Mouse (Mus musculus): ENCODE results near the gene Usp30. TPM values are rescaled to one million over a fixed set of nuclear protein-coding genes. Genes with fewer than 3 reads are reported as not detected.

Gene Usp30
- polyA plus RNA-seq, 1 experiment from 2014 or later, result 9.9 TPM

GRCm38 (mm10) chr5:114072262-114072661 lies 7.0 kb downstream of the Usp30 start:
- Histone ChIP-seq H3K4me3 (no peak overlapping the region), H3K27ac (no peak overlapping the region), H3K27me3 (ENCODE audit: insufficient read depth, poor library complexity, severe bottlenecking) (no peaks in the 10 kb centered on the region), H3K4me1 (no peaks in the 10 kb centered on the region), H3K9me3 (no peaks in the 10 kb centered on the region), H3K36me3 (no peaks in the 10 kb centered on the region)
- DNase-seq (ENCODE audit: low spot score), result no peak
- WGBS, result 53% methylated on average over 2 of the region's 2 CpGs

- DNase-seq (ENCODE audit: low spot score), result no peak
- H3K4me1 ChIP-seq, result no peaks in the 10 kb centered on the region
- WGBS, result 63% methylated on average over 8 of the region's 8 CpGs
- H3K9me3 ChIP-seq, result no peaks in the 10 kb centered on the region
- no peaks in the 10 kb centered on the region for H3K27me3 ChIP-seq (ENCODE audit: insufficient read depth, poor library complexity, severe bottlenecking)
- H3K27ac ChIP-seq, result no peak overlapping the region
- H3K4me3 ChIP-seq, result no peak overlapping the region
- H3K36me3 ChIP-seq, result no peaks in the 10 kb centered on the region
Measured at GRCm38 (mm10) chr5:114077009-114077408, 11.7 kb downstream of the Usp30 start.

GRCm38 (mm10) chr5:114085501-114085900 lies 20.2 kb downstream of the Usp30 start:
- Histone ChIP-seq H3K9me3 (no peaks in the 10 kb centered on the region), H3K27me3 (ENCODE audit: insufficient read depth, poor library complexity, severe bottlenecking) (peaks cover 4% of the 10 kb centered on the region; the same call in 1 of the 2 replicates), H3K4me1 (no peaks in the 10 kb centered on the region), H3K4me3 (no peak overlapping the region), H3K36me3 (no peaks in the 10 kb centered on the region), H3K27ac (no peak overlapping the region)
- WGBS, result 59% methylated on average over 14 of the region's 14 CpGs
- DNase-seq (ENCODE audit: low spot score), result no peak

GRCm38 (mm10) chr5:114087875-114088480 lies 22.7 kb downstream of the Usp30 start:
- Histone ChIP-seq H3K27me3 (ENCODE audit: insufficient read depth, poor library complexity, severe bottlenecking) (peaks cover 21% of the 10 kb centered on the region), H3K4me3 (no peak overlapping the region), H3K9me3 (no peaks in the 10 kb centered on the region), H3K4me1 (peaks cover 7% of the 10 kb centered on the region), H3K36me3 (no peaks in the 10 kb centered on the region), H3K27ac (no peak overlapping the region)
- 73% methylated on average over 12 of the region's 12 CpGs for WGBS
- DNase-seq (ENCODE audit: low spot score), result no peak

- Histone ChIP-seq H3K9me3 (no peaks in the 10 kb centered on the region), H3K27ac (no peak overlapping the region), H3K4me1 (peaks cover 7% of the 10 kb centered on the region), H3K4me3 (no peak overlapping the region), H3K36me3 (no peaks in the 10 kb centered on the region), H3K27me3 (ENCODE audit: insufficient read depth, poor library complexity, severe bottlenecking) (peaks cover 21% of the 10 kb centered on the region)
- WGBS, result 24% methylated on average over 7 of the region's 7 CpGs
- no peak for DNase-seq (ENCODE audit: low spot score)
Measured at GRCm38 (mm10) chr5:114090421-114091013, 25.3 kb downstream of the Usp30 start.

GRCm38 (mm10) chr5:114091057-114091807 lies 26.0 kb downstream of the Usp30 start, which contains the start of gene Svop:
Svop (minus strand) TSS chr5:114091570.
- no peaks in the 10 kb centered on the region for H3K9me3 ChIP-seq
- peaks cover 21% of the 10 kb centered on the region for H3K27me3 ChIP-seq (ENCODE audit: insufficient read depth, poor library complexity, severe bottlenecking)
- H3K4me1 ChIP-seq, result peaks cover 7% of the 10 kb centered on the region
- no peaks in the 10 kb centered on the region for H3K36me3 ChIP-seq
- peak within 1 kb of the TSS; percentile 51 for H3K4me3 ChIP-seq
- H3K27ac ChIP-seq, result no peak within 1 kb of the TSS
- peak; percentile 90 for DNase-seq (ENCODE audit: low spot score)
- WGBS, result 2% methylated on average over 40 of the region's 40 CpGs

GRCm38 (mm10) chr5:114099709-114100389 lies 34.6 kb downstream of the Usp30 start:
- H3K4me3 ChIP-seq, result peak overlapping the region; percentile 94
- no peaks in the 10 kb centered on the region for H3K27me3 ChIP-seq (ENCODE audit: insufficient read depth, poor library complexity, severe bottlenecking)
- H3K9me3 ChIP-seq, result no peaks in the 10 kb centered on the region
- WGBS, result 7% methylated on average over 37 of the region's 37 CpGs
- peaks cover 15% of the 10 kb centered on the region for H3K4me1 ChIP-seq
- peak; percentile 92 for DNase-seq (ENCODE audit: low spot score)
- H3K27ac ChIP-seq, result peak overlapping the region; percentile 91
- H3K36me3 ChIP-seq, result peaks cover 20% of the 10 kb centered on the region

GRCm38 (mm10) chr5:114100390-114101099 lies 35.3 kb downstream of the Usp30 start:
- H3K4me1 ChIP-seq, result peaks cover 19% of the 10 kb centered on the region
- WGBS, result 3% methylated on average over 51 of the region's 64 CpGs
- no peaks in the 10 kb centered on the region for H3K9me3 ChIP-seq
- H3K27me3 ChIP-seq (ENCODE audit: insufficient read depth, poor library complexity, severe bottlenecking), result no peaks in the 10 kb centered on the region
- peak overlapping the region; percentile 91 for H3K27ac ChIP-seq
- DNase-seq (ENCODE audit: low spot score), result peak; percentile 79
- peaks cover 26% of the 10 kb centered on the region for H3K36me3 ChIP-seq
- H3K4me3 ChIP-seq, result peak overlapping the region; percentile 94

- peaks cover 29% of the 10 kb centered on the region for H3K4me1 ChIP-seq
- H3K4me3 ChIP-seq, result no peak overlapping the region
- H3K27ac ChIP-seq, result no peak overlapping the region
- H3K9me3 ChIP-seq, result no peaks in the 10 kb centered on the region
- WGBS, result 83% methylated on average over 4 of the region's 4 CpGs
- peaks cover 39% of the 10 kb centered on the region for H3K36me3 ChIP-seq
- no peak for DNase-seq (ENCODE audit: low spot score)
- no peaks in the 10 kb centered on the region for H3K27me3 ChIP-seq (ENCODE audit: insufficient read depth, poor library complexity, severe bottlenecking)
Measured at GRCm38 (mm10) chr5:114101873-114102272, 36.6 kb downstream of the Usp30 start.

- Histone ChIP-seq H3K4me1 (peaks cover 29% of the 10 kb centered on the region), H3K27me3 (ENCODE audit: insufficient read depth, poor library complexity, severe bottlenecking) (no peaks in the 10 kb centered on the region), H3K9me3 (no peaks in the 10 kb centered on the region), H3K36me3 (peaks cover 48% of the 10 kb centered on the region), H3K27ac (no peak overlapping the region), H3K4me3 (no peak overlapping the region)
- no peak for DNase-seq (ENCODE audit: low spot score)
- WGBS, result 82% methylated on average over 1 of the region's 1 CpGs
Measured at GRCm38 (mm10) chr5:114102807-114103206, 37.5 kb downstream of the Usp30 start.

- WGBS, result 74% methylated on average over 16 of the region's 16 CpGs
- DNase-seq (ENCODE audit: low spot score), result no peak
Measured at GRCm38 (mm10) chr5:114106391-114106935, 41.2 kb downstream of the Usp30 start.

GRCm38 (mm10) chr5:114113334-114113733 lies 48.1 kb downstream of the Usp30 start:
- no peak for DNase-seq (ENCODE audit: low spot score)
- H3K4me1 ChIP-seq, result no peaks in the 10 kb centered on the region
- peaks cover 94% of the 10 kb centered on the region for H3K36me3 ChIP-seq
- 83% methylated on average over 6 of the region's 6 CpGs for WGBS
- H3K9me3 ChIP-seq, result no peaks in the 10 kb centered on the region
- H3K27ac ChIP-seq, result no peak overlapping the region
- H3K4me3 ChIP-seq, result no peak overlapping the region
- no peaks in the 10 kb centered on the region for H3K27me3 ChIP-seq (ENCODE audit: insufficient read depth, poor library complexity, severe bottlenecking)

More at GRCm38 (mm10) chr5:114106391-114106935, 41.2 kb downstream of the Usp30 start:
- Histone ChIP-seq H3K4me1 (peaks cover 15% of the 10 kb centered on the region; the same call in 1 of the 2 replicates), H3K27ac (no peak overlapping the region), H3K27me3 (ENCODE audit: insufficient read depth, poor library complexity, severe bottlenecking) (no peaks in the 10 kb centered on the region), H3K36me3 (peaks cover 85% of the 10 kb centered on the region), H3K9me3 (no peaks in the 10 kb centered on the region), H3K4me3 (no peak overlapping the region)

All from heart, embryonic 10.5 days (tissue).